Mouse (Mus musculus) bone marrow, adult 2 months (tissue): Measurements from ENCODE around the gene Bcr. TPM values are rescaled to one million over a fixed set of nuclear protein-coding genes. Genes with fewer than 3 reads are reported as not detected.

Experiments used
- H3K27ac ChIP-seq: fragments of 200-500 bp; 2 replicates; pipeline ENCODE4 v1.5.1; 2012; ENCODE audit warnings: low read depth, mild to moderate bottlenecking, control low read depth, inconsistent platforms, low read length; ENCODE audit not compliant: control insufficient read depth, poor library complexity, insufficient read depth
- H3K4me1 ChIP-seq: fragments of 200-500 bp; 2 replicates; pipeline ENCODE4 v1.6.1; 2011; ENCODE audit warnings: low read length; ENCODE audit not compliant: control insufficient read depth, insufficient read depth
- H3K4me3 ChIP-seq: fragments of 200-500 bp; replicated peaks from 2 replicates; pipeline ENCODE3; 2011; ENCODE audit warnings: mild to moderate bottlenecking, low read depth, low read length, control low read depth; ENCODE audit not compliant: control insufficient read depth
- CTCF ChIP-seq: fragments of 200-500 bp; IDR thresholded peaks from 2 replicates; pipeline ENCODE4 v1.5.1; 2011; ENCODE audit warnings: low read length, control low read depth; ENCODE audit not compliant: control insufficient read depth, insufficient read depth
- POLR2A ChIP-seq: fragments of 200-500 bp; IDR thresholded peaks from 2 replicates; pipeline ENCODE4 v1.6.1; 2011; ENCODE audit warnings: low read depth, mild to moderate bottlenecking, control low read depth, low read length, borderline replicate concordance; ENCODE audit not compliant: control insufficient read depth
- WGBS: fragments of 180-500 bp; shearing (Covaris S2); methylation state at CpG from one replicate; pipeline ENCODE4 v1.1.7; 2018; 5-methylcytosine and 5-hydroxymethylcytosine counted together
- polyA plus RNA-seq: library from polyadenylated mRNA; stranded (reverse); fragments of >200 nt; gene quantifications from 2 replicates; pipeline ENCODE4 v1.2.4, GENCODE M21; 2011; ENCODE audit warnings: low replicate concordance; ENCODE audit not compliant: missing spikeins, insufficient read depth, insufficient read length

The Bcr gene
- polyA plus RNA-seq, 1 experiment = 26.6 TPM

DNA sequence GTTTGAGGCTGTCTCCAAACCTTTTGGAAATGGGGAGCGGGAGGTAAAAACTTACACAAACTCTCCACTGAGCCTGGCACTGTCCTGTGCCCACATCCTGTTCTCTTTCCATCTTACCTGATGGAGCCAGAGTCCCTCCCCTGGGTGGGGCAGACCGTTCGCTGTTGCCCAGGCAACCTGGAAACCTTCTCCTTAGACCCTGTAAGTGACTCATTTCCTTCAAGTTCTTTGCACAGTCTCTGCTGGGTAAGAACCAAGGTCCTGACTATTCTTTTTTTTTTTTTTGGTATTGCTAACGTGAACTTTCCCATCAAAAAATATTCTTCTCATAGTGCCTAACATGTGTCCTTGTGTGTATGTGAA is 44.7 kb downstream of the Bcr start:
- 10% methylated on average over 4 of the region's 4 CpGs for WGBS
- H3K4me1 ChIP-seq = peaks cover 9% of the 10 kb centered on the region

GRCm38 (mm10) chr10:75105687-75106086 is 45.3 kb downstream of the Bcr start:
- peaks cover 9% of the 10 kb centered on the region for H3K4me1 ChIP-seq
- H3K4me3 ChIP-seq = no peak overlapping the region
- 7% methylated on average over 5 of the region's 5 CpGs for WGBS
- TF ChIP-seq CTCF = no peak
- no peak for TF ChIP-seq POLR2A
- no peak overlapping the region for H3K27ac ChIP-seq

More for the DNA sequence above, 44.7 kb downstream of the Bcr start:
- H3K4me3 ChIP-seq = no peak overlapping the region
- TF ChIP-seq POLR2A (no peak), CTCF (no peak)
- H3K27ac ChIP-seq = no peak overlapping the region; the same call in 1 of the 2 replicates

DNA sequence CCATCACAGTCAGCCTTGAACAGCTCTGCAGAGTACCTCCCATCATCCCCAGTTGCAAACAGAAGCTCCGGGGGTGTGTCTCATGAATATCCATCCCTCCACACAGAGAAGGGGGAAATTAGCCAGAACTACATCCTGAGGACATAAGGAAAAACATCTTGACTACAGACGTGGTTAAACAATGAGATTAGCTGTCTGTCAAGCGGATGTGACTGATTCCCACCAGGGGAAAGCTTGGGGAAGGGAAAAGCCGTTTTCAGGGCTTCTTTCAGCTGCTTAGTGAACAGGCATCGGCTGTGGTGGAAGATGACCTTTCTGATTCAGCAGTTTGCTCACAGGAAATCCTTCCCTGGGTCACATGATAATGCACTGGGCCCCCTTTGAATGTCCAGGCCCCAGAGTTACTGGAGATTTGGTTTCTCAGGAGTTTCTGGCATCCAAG is 46.6 kb downstream of the Bcr start:
- peaks cover 9% of the 10 kb centered on the region for H3K4me1 ChIP-seq
- 39% methylated on average over 5 of the region's 5 CpGs for WGBS
- TF ChIP-seq CTCF (no peak), POLR2A (no peak)
- H3K27ac ChIP-seq = no peak overlapping the region
- H3K4me3 ChIP-seq = no peak overlapping the region

- Histone ChIP-seq H3K4me3 (no peak overlapping the region), H3K4me1 (peaks cover 7% of the 10 kb centered on the region), H3K27ac (no peak overlapping the region)
- 80% methylated on average over 3 of the region's 3 CpGs for WGBS
- TF ChIP-seq POLR2A (no peak), CTCF (no peak)
Measured at GRCm38 (mm10) chr10:75108092-75108491, 47.7 kb downstream of the Bcr start.

DNA sequence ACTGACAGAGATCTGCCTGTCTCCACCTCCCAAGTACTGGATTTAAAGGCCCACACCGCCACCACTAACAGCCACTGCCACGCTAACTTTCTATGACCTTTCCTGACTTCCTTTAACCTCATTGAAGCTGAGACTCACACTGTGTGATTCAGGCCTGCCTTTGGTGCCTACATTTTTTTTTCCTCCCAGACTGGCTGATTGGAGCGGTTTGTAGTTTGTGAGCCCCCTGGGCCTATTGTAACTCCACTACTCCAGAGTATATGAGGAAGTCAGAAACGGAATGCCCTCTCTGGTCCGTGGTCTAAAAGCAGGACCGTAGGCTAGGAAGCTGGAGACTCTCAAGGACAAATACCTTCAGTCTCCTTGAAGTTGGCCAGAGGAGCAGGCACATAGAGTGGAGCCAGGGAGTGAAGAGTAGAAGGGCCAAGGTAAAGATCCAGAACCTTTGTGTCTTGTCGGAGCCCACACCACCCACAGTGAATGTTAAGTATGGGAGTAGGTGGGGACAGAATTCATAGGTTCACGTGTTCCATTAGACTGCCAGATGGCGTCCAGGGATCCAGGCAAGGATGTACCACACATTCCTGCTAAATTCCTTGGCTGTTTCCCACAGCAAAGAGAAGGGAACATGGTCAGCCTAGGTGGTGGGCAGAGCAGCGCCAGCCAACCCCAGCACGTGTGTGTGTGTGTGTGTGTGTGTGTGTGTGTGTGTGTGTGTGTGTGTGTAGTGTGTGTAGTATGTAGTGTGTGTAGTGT is 51.2 kb downstream of the Bcr start:
- 84% methylated on average over 11 of the region's 11 CpGs for WGBS
- TF ChIP-seq CTCF = no peak
- TF ChIP-seq POLR2A = no peak
- no peak overlapping the region for H3K27ac ChIP-seq
- no peaks in the 10 kb centered on the region for H3K4me1 ChIP-seq
- H3K4me3 ChIP-seq = no peak overlapping the region

DNA sequence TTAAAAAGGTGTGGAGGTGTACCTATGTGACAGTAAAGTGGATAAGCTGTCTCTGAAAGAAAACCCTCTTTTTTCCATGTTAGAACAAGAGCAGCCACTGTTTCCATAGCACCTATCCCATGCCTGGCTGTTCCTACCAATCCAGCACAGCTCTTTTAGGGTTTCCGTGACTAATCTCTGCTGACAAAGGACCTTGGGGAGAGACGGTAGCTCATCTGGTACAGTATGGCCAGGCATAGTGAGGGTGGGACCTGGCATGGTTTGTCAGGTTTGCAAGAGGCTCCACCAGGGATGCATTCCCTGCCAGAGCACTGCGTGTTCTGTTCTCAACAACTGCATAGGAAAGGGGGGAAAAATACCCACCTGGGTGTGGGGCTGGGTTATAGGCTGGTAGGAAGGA is 52.0 kb downstream of the Bcr start:
- TF ChIP-seq POLR2A = no peak
- no peak for TF ChIP-seq CTCF
- no peaks in the 10 kb centered on the region for H3K4me1 ChIP-seq
- no peak overlapping the region for H3K4me3 ChIP-seq
- 78% methylated on average over 3 of the region's 3 CpGs for WGBS
- no peak overlapping the region for H3K27ac ChIP-seq

DNA sequence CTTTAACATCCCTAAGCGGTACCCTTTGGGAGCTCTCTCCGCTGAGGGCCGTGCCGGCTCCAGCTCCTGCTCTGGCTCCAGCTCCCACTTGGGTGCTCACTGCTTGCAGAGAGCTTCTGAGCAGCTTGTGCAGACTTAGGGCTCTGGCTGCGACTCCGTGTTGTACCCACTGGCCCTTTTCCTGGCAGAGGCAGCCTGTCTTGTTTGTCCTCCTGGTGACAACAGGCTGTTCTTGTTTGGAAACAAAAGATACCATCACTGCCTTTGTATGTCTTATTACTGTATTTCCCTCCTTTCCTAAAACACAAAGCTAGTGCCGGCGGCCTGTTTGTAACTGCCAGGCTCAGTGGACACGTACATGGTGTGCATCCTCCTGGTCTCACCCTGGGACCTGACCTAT is 53.2 kb downstream of the Bcr start:
- no peaks in the 10 kb centered on the region for H3K4me1 ChIP-seq
- 81% methylated on average over 9 of the region's 9 CpGs for WGBS

GRCm38 (mm10) chr10:75115240-75115639 is 54.8 kb downstream of the Bcr start:
- Histone ChIP-seq H3K27ac (no peak overlapping the region), H3K4me1 (no peaks in the 10 kb centered on the region; the same call in 1 of the 2 replicates), H3K4me3 (no peak overlapping the region)
- WGBS = 75% methylated on average over 5 of the region's 5 CpGs
- TF ChIP-seq POLR2A (no peak), CTCF (no peak)

More for the DNA sequence above, 53.2 kb downstream of the Bcr start:
- no peak overlapping the region for H3K4me3 ChIP-seq
- TF ChIP-seq POLR2A (no peak), CTCF (no peak)
- H3K27ac ChIP-seq = no peak overlapping the region
